Mouse (Mus musculus) neural tube, embryonic 15.5 days (tissue): ENCODE measurements around the gene Ttc29. TPM values are rescaled to one million over a fixed set of nuclear protein-coding genes. Genes with fewer than 3 reads are reported as not detected.

Experiments used
- ATAC-seq: fragments of 200-750 bp; cut with Nextera tagmentation; 2 replicates; pipeline ENCODE4 v1.8.0; 2017; ENCODE audit warnings: mild to moderate bottlenecking, moderate TSS enrichment, moderate library complexity; ENCODE audit not compliant: low FRiP score
- H3K27ac ChIP-seq: fragments of 300-500 bp; sonication (generic); replicated peaks from 2 replicates; pipeline ENCODE4 v1.5.1; 2015; ENCODE audit warnings: mild to moderate bottlenecking, inconsistent platforms
- H3K27me3 ChIP-seq: fragments of 300-500 bp; sonication (generic); replicated peaks from 2 replicates; pipeline ENCODE4 v1.6.1; 2015; ENCODE audit warnings: inconsistent platforms
- H3K36me3 ChIP-seq: fragments of 300-500 bp; sonication (generic); 2 replicates; pipeline ENCODE4 v1.6.1; 2015; ENCODE audit warnings: inconsistent platforms
- H3K4me1 ChIP-seq: fragments of 300-500 bp; sonication (generic); 2 replicates; pipeline ENCODE4 v1.6.1; 2015; ENCODE audit warnings: inconsistent platforms
- H3K4me2 ChIP-seq: fragments of 300-500 bp; sonication (generic); 2 replicates; pipeline ENCODE4 v1.6.1; 2015; ENCODE audit warnings: inconsistent platforms, mild to moderate bottlenecking, moderate library complexity
- H3K4me3 ChIP-seq: fragments of 300-500 bp; sonication (generic); replicated peaks from 2 replicates; pipeline ENCODE4 v1.5.1; 2015; ENCODE audit warnings: mild to moderate bottlenecking, inconsistent platforms
- H3K9ac ChIP-seq: fragments of 300-500 bp; sonication (generic); replicated peaks from 2 replicates; pipeline ENCODE4 v1.6.1; 2015; ENCODE audit warnings: mild to moderate bottlenecking, inconsistent platforms
- H3K9me3 ChIP-seq: fragments of 300-500 bp; sonication (generic); replicated peaks from 2 replicates; pipeline ENCODE4 v1.6.1; 2016; ENCODE audit warnings: inconsistent platforms
- WGBS: fragments of 180-500 bp; shearing (Covaris S2); methylation state at CpG from one replicate; pipeline ENCODE4 v1.1.7; 2015; ENCODE audit warnings: mixed read lengths; 5-methylcytosine and 5-hydroxymethylcytosine counted together
- polyA plus RNA-seq: library from polyadenylated mRNA; unstranded; fragments of >200 nt; fragmentation: Nextera tagmentation; extraction: Ambion mirVana; gene quantifications from 2 replicates; pipeline ENCODE4 v1.2.1, GENCODE M21; 2015

Ttc29 gene
- polyA plus RNA-seq: 0.33 and 0.60 TPM in 2 replicates

DNA sequence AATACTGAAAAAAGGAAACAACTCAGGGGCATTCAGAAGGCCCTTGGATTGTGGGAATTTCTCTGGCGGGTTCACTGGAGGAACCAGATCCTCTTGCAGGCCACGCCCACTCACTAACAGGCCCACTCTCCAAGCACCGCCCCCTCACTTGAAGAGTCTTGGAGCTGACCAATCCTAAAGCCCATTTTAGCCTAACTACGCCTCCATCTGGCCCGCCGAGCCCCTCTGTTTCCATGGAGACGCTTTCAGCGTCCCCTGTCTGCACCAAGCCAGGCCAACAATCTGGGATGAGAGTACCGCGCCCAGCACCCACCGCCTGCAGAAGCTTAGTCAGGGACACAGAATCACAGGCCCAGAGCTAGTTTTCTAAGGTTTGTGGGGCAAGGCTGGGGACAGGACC lies at the start of gene Ttc29:
Ttc29 (plus strand) TSS at position 224 of the 400 bp plus-strand sequence.
- H3K36me3 ChIP-seq: no peaks in the 10 kb centered on the region
- WGBS: 3% methylated on average over 11 of the region's 11 CpGs
- no peak within 1 kb of the TSS for H3K9ac ChIP-seq
- H3K4me1 ChIP-seq: no peaks in the 10 kb centered on the region; the same call in 1 of the 2 replicates
- H3K27ac ChIP-seq: no peak within 1 kb of the TSS
- H3K9me3 ChIP-seq: no peaks in the 10 kb centered on the region
- no peak within 1 kb of the TSS for H3K4me3 ChIP-seq
- peak within 1 kb of the TSS; percentile 31 for H3K4me2 ChIP-seq
- no peaks in the 10 kb centered on the region for H3K27me3 ChIP-seq
- ATAC-seq: peak; percentile 78

DNA sequence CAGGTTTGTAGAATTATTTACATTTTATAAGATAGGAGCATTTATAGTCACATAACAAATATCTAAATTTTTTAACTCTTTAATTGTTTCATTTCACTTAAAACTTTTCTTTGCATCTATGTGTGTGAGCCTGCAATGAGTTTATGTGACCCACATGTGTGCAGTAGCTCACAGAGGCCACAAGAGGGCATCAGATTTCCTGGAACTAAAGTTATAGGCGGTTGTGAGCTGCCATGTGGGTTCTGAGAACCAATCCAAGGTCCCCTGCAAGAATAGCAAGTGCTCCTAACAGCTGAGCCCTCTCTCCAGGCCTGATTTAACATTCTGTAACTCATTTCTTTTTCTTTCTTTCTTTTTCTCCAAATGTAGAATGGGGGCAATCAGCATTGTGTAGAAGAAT lies 41.7 kb upstream of the Ttc29 start:
- no peak for ATAC-seq
- Histone ChIP-seq H3K4me2 (no peak overlapping the region), H3K9ac (no peak overlapping the region), H3K27me3 (no peaks in the 10 kb centered on the region), H3K4me3 (no peak overlapping the region), H3K27ac (no peak overlapping the region), H3K4me1 (no peaks in the 10 kb centered on the region), H3K36me3 (no peaks in the 10 kb centered on the region), H3K9me3 (no peaks in the 10 kb centered on the region)
- 90% methylated on average over 1 of the region's 1 CpGs for WGBS

DNA sequence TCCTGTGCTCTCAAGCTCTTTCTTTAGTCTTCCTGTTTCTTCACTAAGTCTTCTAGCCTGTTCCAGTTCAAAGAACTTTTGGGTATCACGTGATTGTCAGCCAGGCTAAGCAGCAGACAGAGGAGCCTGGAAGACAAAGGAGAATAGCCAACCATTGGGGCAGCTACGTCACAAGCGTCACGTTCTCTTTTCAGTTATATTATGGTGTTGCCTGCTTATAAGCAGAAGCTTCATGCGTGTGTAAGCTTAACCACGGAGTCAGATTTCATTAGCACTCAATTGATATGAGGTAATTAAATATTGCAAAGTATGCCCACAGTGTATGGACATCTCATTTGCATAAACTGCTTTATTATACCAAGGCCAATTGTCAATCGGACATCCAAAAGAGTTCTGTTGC lies 30.4 kb upstream of the Ttc29 start:
- H3K27me3 ChIP-seq: no peaks in the 10 kb centered on the region

DNA sequence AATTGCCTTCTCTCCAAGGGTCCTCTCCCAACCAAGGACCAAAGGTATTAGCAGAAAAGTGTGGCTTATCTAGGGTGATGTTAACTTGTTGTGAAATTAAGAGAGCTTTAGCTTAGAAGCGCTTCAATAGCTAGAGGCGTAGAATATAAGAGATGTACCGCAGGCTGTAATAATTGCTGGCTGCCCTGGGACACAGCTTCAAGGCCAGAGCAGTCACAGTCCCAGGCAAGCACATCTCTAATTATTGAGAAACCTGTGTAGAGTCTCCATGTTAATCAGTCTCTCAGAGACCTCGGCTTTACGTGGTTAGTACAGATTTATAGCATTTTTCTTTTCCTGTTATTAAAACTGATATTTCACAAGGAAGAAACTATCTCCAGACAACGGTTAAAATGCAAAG lies 29.7 kb upstream of the Ttc29 start:
- Histone ChIP-seq H3K9me3 (no peaks in the 10 kb centered on the region), H3K9ac (no peak overlapping the region), H3K4me2 (no peak overlapping the region), H3K4me3 (no peak overlapping the region), H3K27me3 (no peaks in the 10 kb centered on the region), H3K36me3 (no peaks in the 10 kb centered on the region), H3K4me1 (no peaks in the 10 kb centered on the region), H3K27ac (no peak overlapping the region)
- 82% methylated on average over 6 of the region's 6 CpGs for WGBS
- ATAC-seq: no peak

More for the DNA sequence above, 30.4 kb upstream of the Ttc29 start:
- 57% methylated on average over 7 of the region's 7 CpGs for WGBS
- no peak overlapping the region for H3K4me2 ChIP-seq
- no peak overlapping the region for H3K27ac ChIP-seq
- H3K4me3 ChIP-seq: no peak overlapping the region
- no peaks in the 10 kb centered on the region for H3K9me3 ChIP-seq
- H3K36me3 ChIP-seq: no peaks in the 10 kb centered on the region
- no peak for ATAC-seq
- H3K9ac ChIP-seq: no peak overlapping the region
- H3K4me1 ChIP-seq: no peaks in the 10 kb centered on the region

GRCm38 (mm10) chr8:78187087-78187486 lies 26.0 kb upstream of the Ttc29 start:
- H3K4me1 ChIP-seq: no peaks in the 10 kb centered on the region
- H3K9ac ChIP-seq: no peak overlapping the region
- H3K27me3 ChIP-seq: no peaks in the 10 kb centered on the region
- H3K36me3 ChIP-seq: no peaks in the 10 kb centered on the region
- ATAC-seq: no peak
- no peaks in the 10 kb centered on the region for H3K9me3 ChIP-seq
- no peak overlapping the region for H3K4me2 ChIP-seq
- H3K4me3 ChIP-seq: no peak overlapping the region
- no peak overlapping the region for H3K27ac ChIP-seq

DNA sequence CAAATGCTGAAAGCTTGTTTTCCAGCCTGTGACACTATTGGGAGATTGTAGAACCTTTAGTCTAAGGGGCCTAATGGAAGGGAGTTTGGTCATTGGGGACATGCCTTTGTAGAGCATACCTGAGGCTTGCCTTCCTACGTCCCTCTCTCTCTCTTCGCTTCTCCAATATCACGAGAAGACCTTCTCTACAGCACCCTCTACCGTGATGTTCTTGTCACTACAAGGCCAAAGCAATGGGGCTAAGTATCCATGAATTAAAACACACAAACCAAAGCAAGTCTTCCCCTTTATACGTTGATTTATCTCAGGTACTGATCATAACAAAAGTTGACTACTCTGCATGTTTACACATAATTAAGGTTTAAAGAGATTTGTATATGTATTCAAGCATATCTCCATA lies 8.9 kb upstream of the Ttc29 start:
- no peak overlapping the region for H3K4me2 ChIP-seq
- no peaks in the 10 kb centered on the region for H3K27me3 ChIP-seq
- no peak overlapping the region for H3K4me3 ChIP-seq
- no peak for ATAC-seq
- H3K27ac ChIP-seq: no peak overlapping the region
- no peaks in the 10 kb centered on the region for H3K4me1 ChIP-seq
- H3K36me3 ChIP-seq: no peaks in the 10 kb centered on the region
- no peaks in the 10 kb centered on the region for H3K9me3 ChIP-seq
- WGBS: 35% methylated on average over 5 of the region's 5 CpGs
- H3K9ac ChIP-seq: no peak overlapping the region

- Histone ChIP-seq H3K27me3 (no peaks in the 10 kb centered on the region), H3K4me3 (no peak overlapping the region), H3K9ac (no peak overlapping the region), H3K27ac (no peak overlapping the region), H3K4me2 (no peak overlapping the region), H3K9me3 (no peaks in the 10 kb centered on the region), H3K36me3 (no peaks in the 10 kb centered on the region), H3K4me1 (no peaks in the 10 kb centered on the region; the same call in 1 of the 2 replicates)
- ATAC-seq: no peak
- WGBS: 41% methylated on average over 3 of the region's 3 CpGs
These were observed 2.7 kb upstream of the Ttc29 start for GRCm38 (mm10) chr8:78210424-78210823.

GRCm38 (mm10) chr8:78214645-78215044 lies 1.5 kb downstream of the Ttc29 start:
- no peaks in the 10 kb centered on the region for H3K27me3 ChIP-seq
- H3K36me3 ChIP-seq: no peaks in the 10 kb centered on the region
- no peaks in the 10 kb centered on the region; the same call in 1 of the 2 replicates for H3K4me1 ChIP-seq
- WGBS: 16% methylated on average over 3 of the region's 3 CpGs
- no peak overlapping the region for H3K4me3 ChIP-seq
- no peaks in the 10 kb centered on the region for H3K9me3 ChIP-seq
- no peak overlapping the region for H3K9ac ChIP-seq
- no peak overlapping the region for H3K4me2 ChIP-seq
- no peak for ATAC-seq
- H3K27ac ChIP-seq: no peak overlapping the region

DNA sequence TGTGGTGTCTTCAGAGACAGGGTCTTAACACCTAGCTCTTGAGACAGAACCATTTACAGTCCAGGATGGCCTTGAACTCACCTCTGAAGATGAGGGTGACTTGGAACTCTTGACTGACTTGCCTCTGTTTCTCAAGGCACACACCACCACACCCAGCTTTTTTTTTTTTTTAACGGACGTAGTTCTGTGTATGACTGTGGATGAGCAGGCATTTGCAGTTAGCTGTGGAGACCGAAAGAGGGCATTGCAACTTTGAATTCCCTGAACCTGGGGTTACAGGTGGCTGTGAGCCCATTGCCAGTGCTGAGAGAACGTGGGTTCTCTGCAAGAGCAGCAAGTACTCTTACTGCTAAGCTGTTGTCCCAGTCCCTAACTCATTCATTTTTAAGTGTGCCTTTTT lies 13.0 kb downstream of the Ttc29 start:
- no peaks in the 10 kb centered on the region for H3K9me3 ChIP-seq
- H3K4me2 ChIP-seq: no peak overlapping the region
- no peaks in the 10 kb centered on the region for H3K36me3 ChIP-seq
- H3K4me1 ChIP-seq: no peaks in the 10 kb centered on the region
- H3K27ac ChIP-seq: no peak overlapping the region
- no peak overlapping the region for H3K4me3 ChIP-seq
- H3K9ac ChIP-seq: no peak overlapping the region
- ATAC-seq: no peak
- 79% methylated on average over 4 of the region's 4 CpGs for WGBS
- no peaks in the 10 kb centered on the region for H3K27me3 ChIP-seq

GRCm38 (mm10) chr8:78230721-78231120 lies 17.6 kb downstream of the Ttc29 start:
- no peak for ATAC-seq
- H3K9ac ChIP-seq: no peak overlapping the region
- H3K4me2 ChIP-seq: no peak overlapping the region
- H3K4me3 ChIP-seq: no peak overlapping the region
- WGBS: 38% methylated on average over 2 of the region's 2 CpGs
- H3K4me1 ChIP-seq: peaks cover 7% of the 10 kb centered on the region; the same call in 1 of the 2 replicates
- no peaks in the 10 kb centered on the region for H3K27me3 ChIP-seq
- H3K36me3 ChIP-seq: no peaks in the 10 kb centered on the region
- H3K9me3 ChIP-seq: no peaks in the 10 kb centered on the region
- no peak overlapping the region for H3K27ac ChIP-seq

DNA sequence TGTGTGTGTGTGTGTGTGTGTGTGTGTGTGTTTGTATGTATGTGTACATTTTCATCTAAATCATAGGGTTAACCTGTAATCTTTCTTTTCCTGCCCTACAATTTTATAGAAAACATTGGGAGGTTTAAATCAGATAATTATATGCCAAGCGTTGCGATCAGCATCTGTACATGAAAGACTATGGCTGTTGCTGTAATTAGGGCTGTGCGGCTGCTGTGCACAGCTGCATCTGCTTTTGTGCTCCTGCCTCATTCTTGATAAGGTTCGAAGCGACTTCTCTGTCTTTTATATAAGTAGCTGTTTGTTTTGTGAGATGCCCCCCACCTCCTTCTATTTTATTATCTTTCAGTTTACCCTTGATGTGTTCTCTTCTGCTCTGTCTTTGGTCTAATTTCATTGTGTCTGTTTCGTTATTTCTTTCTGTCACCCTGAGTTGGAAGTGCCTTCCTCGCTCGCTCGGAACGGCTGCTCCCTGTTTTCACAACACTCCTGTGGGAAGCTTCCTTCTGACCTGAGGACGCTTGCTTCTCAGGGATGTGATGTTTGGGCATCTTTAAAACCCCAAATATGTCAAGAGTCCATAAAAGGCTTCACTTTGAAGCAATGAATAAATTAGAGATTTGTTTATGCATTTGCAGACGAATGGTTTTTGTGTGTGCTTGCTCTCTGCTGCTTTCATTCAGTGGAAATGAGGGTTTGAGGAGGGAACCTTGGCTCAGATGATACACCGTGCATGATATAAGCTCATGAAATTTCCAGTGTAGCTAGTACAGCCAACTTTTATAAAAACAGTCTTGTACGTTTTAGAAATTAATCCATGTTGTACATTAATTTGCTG lies 20.0 kb downstream of the Ttc29 start:
- H3K27ac ChIP-seq: no peak overlapping the region
- H3K4me2 ChIP-seq: peak overlapping the region; percentile 35
- no peaks in the 10 kb centered on the region for H3K27me3 ChIP-seq
- peaks cover 7% of the 10 kb centered on the region; the same call in 1 of the 2 replicates for H3K4me1 ChIP-seq
- no peak for ATAC-seq
- no peaks in the 10 kb centered on the region for H3K36me3 ChIP-seq
- H3K4me3 ChIP-seq: peak overlapping the region; percentile 7; the same call in 1 of the 2 replicates
- WGBS: 24% methylated on average over 14 of the region's 14 CpGs
- no peaks in the 10 kb centered on the region for H3K9me3 ChIP-seq
- no peak overlapping the region for H3K9ac ChIP-seq

GRCm38 (mm10) chr8:78233708-78234201 lies 20.7 kb downstream of the Ttc29 start:
- no peaks in the 10 kb centered on the region for H3K9me3 ChIP-seq
- 56% methylated on average over 7 of the region's 7 CpGs for WGBS
- no peaks in the 10 kb centered on the region for H3K27me3 ChIP-seq
- ATAC-seq: no peak
- H3K4me3 ChIP-seq: 0 out of 2 replicates have a peak overlapping the region, but pooled peaks have one; percentile 7
- peak overlapping the region; percentile 35 for H3K4me2 ChIP-seq
- no peak overlapping the region for H3K27ac ChIP-seq
- peaks cover 7% of the 10 kb centered on the region; the same call in 1 of the 2 replicates for H3K4me1 ChIP-seq
- H3K9ac ChIP-seq: no peak overlapping the region
- H3K36me3 ChIP-seq: no peaks in the 10 kb centered on the region
